Comparison of ENCODE assay signal across 8 mouse cellular contexts in genomic region chr7:62419493-62420360, GRCm38 (mm10). TPM values are rescaled to one million over a fixed set of nuclear protein-coding genes. Genes with fewer than 3 reads are reported as not detected.
A peak's percentile ranks its signal among the peaks of the same experiment; 100 is the strongest.
DNase-seq lines count a peak whose midpoint lies in the region; ATAC-seq lines count a peak whose summit lies in the region.

Gene Mkrn3 (minus strand): TSS chr7:62420139.

- no peaks in the 10 kb centered on the region for H3K27me3 ChIP-seq in hindbrain, embryonic 11.5 days (ENCODE audit: control insufficient read depth, insufficient read depth, low read length)

- no peaks in the 10 kb centered on the region for H3K9me3 ChIP-seq in hindbrain, embryonic 11.5 days (ENCODE audit: control insufficient read depth, low read length)

- peak; percentile 84 for ATAC-seq in hindbrain, embryonic 11.5 days (ENCODE audit: low FRiP score)

- peak within 1 kb of the TSS; percentile 90 for H3K9ac ChIP-seq in hindbrain, embryonic 11.5 days (ENCODE audit: low read depth, low read length)

- peak; percentile 95 for DNase-seq in NIH3T3 (ENCODE audit: low read depth)
- DNase-seq in cerebellum, adult 8-10 months, result peak; percentile 11
- DNase-seq in frontal cortex, postnatal 14 days (ENCODE audit: low spot score in 2 of 2), result peak; percentile 70
- DNase-seq in hindbrain, embryonic 11.5 days (ENCODE audit: low spot score), result peak; percentile 92
- peak; percentile 83 to 86 for DNase-seq in layer of hippocampus, postnatal 10 days (ENCODE audit: low spot score in 2 of 2)
- peak; percentile 87 for DNase-seq in lung, postnatal 10 days
- DNase-seq in retina, adult 2 months (ENCODE audit: low read depth, low spot score), result peak; percentile 84
- DNase-seq in urinary bladder, postnatal 14 days (ENCODE audit: low spot score), result peak; percentile 81

- H3K36me3 ChIP-seq in hindbrain, embryonic 11.5 days (ENCODE audit: control insufficient read depth, insufficient read depth, low read length), result no peaks in the 10 kb centered on the region

- H3K4me2 ChIP-seq in hindbrain, embryonic 11.5 days (replicated peaks; ENCODE audit: low read depth, low read length), result peak within 1 kb of the TSS; percentile 58

- no peaks in the 10 kb centered on the region for H3K4me1 ChIP-seq in hindbrain, embryonic 11.5 days (replicated peaks; ENCODE audit: control insufficient read depth, insufficient read depth, low read length)

- H3K4me3 ChIP-seq in hindbrain, embryonic 11.5 days (ENCODE audit: low read depth, low read length), result peak within 1 kb of the TSS; percentile 69

- peak within 1 kb of the TSS; percentile 95 for H3K27ac ChIP-seq in hindbrain, embryonic 11.5 days (ENCODE audit: low read depth, low read length)

- WGBS in hindbrain, embryonic 11.5 days, result 25% methylated on average over 43 of the region's 49 CpGs

RNA-seq across cellular contexts. Expression of gene Mkrn3, which starts in this region (rescaled TPM):
- 16.6 and 17.5 TPM in 2 replicates for polyA plus RNA-seq in hindbrain, embryonic 11.5 days (2014; fragmentation: Nextera tagmentation; extraction: Ambion mirVana)
- 10 to 100 TPM; 20.3 to 21.4 TPM for total RNA-seq in layer of hippocampus, postnatal 10 days (2021)

Comparison
In these comparisons a context has a peak if more than half of its experiments do, and no peak if none do; other contexts are left out.
1. Peak in every context shown above with its lines: DNase-seq, ATAC-seq, H3K4me3 ChIP-seq and H3K27ac ChIP-seq.
2. DNase-seq: peak in every context shown above with its lines; median percentile 95 in NIH3T3; 92 in hindbrain, embryonic 11.5 days; 87 in lung, postnatal 10 days; 84 in layer of hippocampus, postnatal 10 days; 84 in retina, adult 2 months; 81 in urinary bladder, postnatal 14 days; 70 in frontal cortex, postnatal 14 days; 11 in cerebellum, adult 8-10 months.